Mouse (Mus musculus) lung, postnatal 0 days (tissue): Measurements from ENCODE around the gene Gadd45g.

Experiments
- CTCF ChIP-seq: IDR thresholded peaks from 2 replicates; pipeline ENCODE4 v1.5.1; 2016; ENCODE audit warnings: antibody characterized with exemption, mild to moderate bottlenecking
- EP300 ChIP-seq: IDR thresholded peaks from 2 replicates; pipeline ENCODE4 v1.6.1; 2016; ENCODE audit warnings: antibody characterized with exemption, mild to moderate bottlenecking, control low read depth

DNA sequence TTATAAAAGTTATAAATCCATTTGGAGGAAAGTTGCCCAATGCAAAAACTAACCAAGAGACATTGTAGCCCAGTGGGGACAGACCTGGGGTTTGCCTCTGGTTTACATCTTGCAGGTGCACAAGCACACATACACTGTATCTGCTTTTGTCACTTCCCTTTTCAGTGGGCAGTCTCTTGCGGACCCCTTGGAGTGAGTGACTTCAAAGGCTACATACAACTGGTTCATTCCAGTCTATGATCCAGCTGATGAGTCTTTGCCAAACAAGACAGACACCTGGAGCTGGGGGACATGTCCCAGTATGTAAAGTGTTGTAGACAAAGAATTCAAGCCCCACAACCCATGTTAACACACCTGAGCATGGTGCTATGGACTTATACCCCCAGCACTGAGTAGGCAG, 4.1 kb downstream of the Gadd45g start:
- TF ChIP-seq EP300 (no peak), CTCF (no peak)
